Mouse (Mus musculus): ENCODE measurements at regions not wholly inside any gene's neighbourhood (a gene's known extent, or its start where the extent isn't known, plus 50 kb on each side); places are given as distances from the start of the nearest gene placed in this dataset.

DNA sequence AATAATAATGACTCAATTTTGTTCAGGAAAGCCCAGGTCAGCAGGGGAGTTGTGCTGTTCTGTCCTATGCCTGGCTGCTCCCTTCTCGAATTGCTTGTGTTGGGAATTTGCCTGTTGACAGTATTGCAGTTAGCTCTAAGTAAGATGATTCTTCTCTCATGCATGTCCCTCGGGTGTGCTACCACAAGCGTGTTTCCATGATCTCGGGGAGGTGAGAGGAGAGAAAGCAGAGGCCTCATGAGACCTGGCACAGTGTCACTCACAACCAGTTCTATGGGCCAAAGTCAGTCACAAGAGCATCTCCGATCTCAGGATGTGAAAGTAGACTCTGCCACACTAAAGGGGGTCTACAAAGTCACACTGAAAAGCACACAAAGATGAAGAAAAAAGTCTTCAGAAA lies 346.6 kb upstream of the Mmadhc start:
- ChIA-PET POLR2A (no interaction called here), CTCF (no interaction called here)

GRCm38 (mm10) chr2:50642198-50642597 lies 345.6 kb upstream of the Mmadhc start:
- ChIA-PET POLR2A (no interaction called here), CTCF (no interaction called here)

DNA sequence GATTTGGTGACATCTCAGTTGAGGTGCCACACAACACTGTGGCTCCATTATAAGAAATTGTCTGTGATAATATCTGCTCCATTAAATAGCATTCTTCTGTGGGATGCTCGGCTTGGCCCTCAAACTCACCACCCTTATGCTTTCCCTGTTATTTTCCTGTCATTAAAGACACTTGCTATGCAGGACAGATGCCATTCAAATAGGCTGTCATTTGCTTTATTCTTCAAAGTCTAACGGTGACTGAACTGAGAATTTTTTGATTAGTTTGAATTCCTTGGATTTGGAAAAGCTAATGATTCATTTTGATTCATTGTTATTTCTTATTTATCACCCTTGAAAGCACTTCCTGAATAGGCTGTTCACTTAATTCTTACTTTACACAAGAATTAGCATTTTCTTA lies 339.3 kb upstream of the Mmadhc start:
- CTCF ChIA-PET, result no interaction called here
- POLR2A ChIA-PET, result no interaction called here

GRCm38 (mm10) chr2:50631786-50632185 lies 335.2 kb upstream of the Mmadhc start:
- CTCF ChIA-PET, result no interaction called here
- POLR2A ChIA-PET, result no interaction called here

- ChIA-PET CTCF (no interaction called here), POLR2A (no interaction called here)
These were observed 330.9 kb upstream of the Mmadhc start for GRCm38 (mm10) chr2:50627501-50627900.

DNA sequence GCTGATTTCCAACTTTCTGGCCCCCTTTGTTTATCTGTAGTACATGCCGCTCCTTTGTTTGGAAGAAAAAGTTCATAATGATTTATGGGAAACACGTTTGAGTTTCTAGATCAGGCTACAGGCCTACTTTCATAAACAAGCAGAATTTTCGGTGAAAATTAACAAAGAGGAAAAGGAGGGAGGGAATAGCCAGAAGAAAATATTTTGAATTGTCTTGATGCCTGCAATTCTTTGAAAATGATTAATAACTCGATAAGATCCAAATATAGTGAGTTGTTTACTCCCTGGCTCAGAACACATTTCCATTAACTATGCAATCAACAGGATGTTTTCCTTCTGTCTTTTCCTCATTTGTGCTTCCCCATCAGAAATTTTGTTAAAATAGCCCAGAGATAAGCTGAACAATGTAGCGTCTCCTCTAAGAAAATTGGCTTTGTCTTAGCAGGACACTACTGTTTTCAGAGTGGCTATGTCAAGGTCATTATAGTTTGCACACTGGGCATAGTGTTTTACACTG lies 328.7 kb upstream of the Mmadhc start:
- CTCF ChIA-PET, result no interaction called here

DNA sequence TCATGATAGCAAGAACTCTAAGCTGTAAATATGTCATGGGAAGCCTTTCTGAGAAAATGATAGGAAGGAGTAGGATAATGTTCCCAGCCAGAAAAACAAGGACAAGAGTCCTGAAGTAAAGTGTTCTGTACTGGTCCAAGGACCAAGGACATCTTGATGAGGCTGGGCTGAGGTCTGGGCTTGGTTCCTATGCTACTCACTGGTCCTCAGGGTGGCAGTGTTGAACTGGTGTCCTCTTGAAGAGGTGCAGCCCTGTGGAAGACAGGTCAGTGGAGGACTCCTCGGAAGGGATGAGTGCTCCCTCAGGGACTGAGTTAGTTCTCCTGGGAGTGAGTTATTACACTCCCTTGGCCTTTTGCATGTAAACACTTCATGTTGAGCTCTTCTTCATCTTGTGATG lies 312.5 kb upstream of the Mmadhc start:
- CTCF ChIA-PET, result no interaction called here
- POLR2A ChIA-PET, result no interaction called here

More for the DNA sequence above, 328.7 kb upstream of the Mmadhc start:
- POLR2A ChIA-PET, result no interaction called here

- POLR2A ChIA-PET, result no interaction called here
- CTCF ChIA-PET, result no interaction called here
These were observed 292.6 kb upstream of the Mmadhc start for GRCm38 (mm10) chr2:50589195-50589594.

- ChIA-PET CTCF (no interaction called here), POLR2A (no interaction called here)
These were observed 292.1 kb upstream of the Mmadhc start for GRCm38 (mm10) chr2:50588652-50589051.

- ChIA-PET CTCF (no interaction called here), POLR2A (no interaction called here)
These were observed 289.9 kb upstream of the Mmadhc start for GRCm38 (mm10) chr2:50586321-50587050.

DNA sequence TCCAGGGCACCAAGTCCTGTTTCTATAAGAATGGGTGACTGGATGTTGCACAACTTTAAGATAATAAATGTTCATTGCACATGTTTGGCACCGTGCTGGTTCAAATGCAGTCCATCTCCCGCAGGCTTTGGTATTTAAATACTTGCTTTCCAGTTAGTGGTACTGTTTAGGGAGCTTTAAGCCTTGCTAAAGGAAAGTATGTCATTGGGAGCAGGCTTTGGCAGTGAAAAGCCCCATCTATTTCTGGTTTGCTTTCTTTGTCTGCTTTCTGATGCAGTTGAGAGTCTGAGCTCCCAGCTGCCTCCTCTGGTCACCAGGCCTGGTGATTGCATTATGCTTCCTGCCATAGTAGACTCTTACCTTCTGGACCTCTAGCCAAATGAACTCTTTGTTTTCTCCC lies 283.0 kb upstream of the Mmadhc start:
- CTCF ChIA-PET, result no interaction called here
- POLR2A ChIA-PET, result no interaction called here

DNA sequence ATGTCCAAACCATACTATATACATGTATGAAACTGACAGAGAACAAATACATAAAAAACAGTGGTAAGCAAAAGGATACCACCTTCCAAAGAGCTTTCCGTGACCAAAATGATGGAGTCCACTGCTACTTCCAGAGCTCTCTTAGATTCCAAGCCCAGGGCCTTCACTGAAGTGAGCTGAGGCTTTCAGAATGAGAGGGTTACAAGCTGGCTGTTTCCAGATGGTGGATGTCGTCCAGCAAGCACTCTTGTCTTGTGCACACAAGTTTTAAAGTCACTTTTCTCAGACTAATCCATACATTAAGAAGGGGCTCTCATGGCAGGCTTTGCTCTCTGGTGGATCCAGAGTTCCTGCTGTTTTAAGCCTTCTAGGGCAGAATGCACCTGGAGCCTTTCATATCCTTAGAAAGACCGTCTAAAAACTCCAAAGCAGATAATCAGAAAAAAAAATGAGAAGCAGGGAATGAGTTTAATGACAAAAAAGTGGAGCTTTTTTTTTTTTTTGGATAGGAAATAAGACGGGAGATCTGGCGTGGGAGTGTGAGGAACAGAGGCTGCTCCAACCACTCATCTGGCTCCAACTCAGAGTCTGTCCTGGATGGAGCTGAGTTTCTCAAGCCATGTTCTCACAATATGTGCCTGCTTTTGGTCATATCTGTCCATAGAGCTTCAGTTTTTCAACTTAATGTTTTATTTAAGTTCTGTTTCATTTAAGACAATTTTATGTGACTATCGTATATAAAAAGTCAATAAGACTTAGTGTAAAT lies 281.9 kb upstream of the Mmadhc start:
- POLR2A ChIA-PET, result no interaction called here
- CTCF ChIA-PET, result interaction anchor here in 1 of 4 experiments (0.5 to 0.7 kb wide), 2 partner anchors 29 to 1238 kb away, joined by 5 to 7 read pairs; no protein-coding TSS in a partner anchor

GRCm38 (mm10) chr2:50577736-50578135 lies 281.1 kb upstream of the Mmadhc start:
- ChIA-PET CTCF (interaction anchor here in 1 of 4 experiments (0.5 kb wide), 1 partner anchor 1239 kb away, joined by 5 read pairs; no protein-coding TSS in a partner anchor), POLR2A (no interaction called here)

GRCm38 (mm10) chr2:50573455-50573854 lies 276.9 kb upstream of the Mmadhc start:
- POLR2A ChIA-PET, result no interaction called here
- CTCF ChIA-PET, result no interaction called here

GRCm38 (mm10) chr2:50571021-50571420 lies 274.4 kb upstream of the Mmadhc start:
- POLR2A ChIA-PET, result no interaction called here
- CTCF ChIA-PET, result no interaction called here

GRCm38 (mm10) chr2:50569502-50570285 lies 273.1 kb upstream of the Mmadhc start:
- CTCF ChIA-PET, result no interaction called here
- POLR2A ChIA-PET, result no interaction called here

GRCm38 (mm10) chr2:50568777-50569501 lies 272.3 kb upstream of the Mmadhc start:
- POLR2A ChIA-PET, result no interaction called here
- CTCF ChIA-PET, result no interaction called here

DNA sequence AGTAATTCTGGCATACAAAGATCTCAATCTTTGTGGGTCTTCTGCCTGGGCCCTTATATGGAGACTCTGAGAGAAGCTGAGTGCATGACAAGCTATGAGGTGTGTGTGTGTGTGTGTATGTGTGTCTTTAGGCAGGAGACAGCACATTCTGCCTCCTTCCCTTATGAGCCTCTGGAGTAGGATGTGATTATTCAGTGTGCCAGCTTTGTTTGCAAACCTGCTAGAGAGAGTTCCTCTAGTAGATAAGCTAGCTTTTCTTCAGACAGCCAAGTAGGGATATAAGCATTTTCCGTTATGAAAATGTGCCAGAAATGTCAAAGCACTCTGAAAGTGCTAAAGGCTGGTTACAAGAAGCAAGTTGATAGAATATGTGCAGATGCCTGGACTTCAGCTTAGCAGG lies 270.9 kb upstream of the Mmadhc start:
- ChIA-PET CTCF (no interaction called here), POLR2A (no interaction called here)

DNA sequence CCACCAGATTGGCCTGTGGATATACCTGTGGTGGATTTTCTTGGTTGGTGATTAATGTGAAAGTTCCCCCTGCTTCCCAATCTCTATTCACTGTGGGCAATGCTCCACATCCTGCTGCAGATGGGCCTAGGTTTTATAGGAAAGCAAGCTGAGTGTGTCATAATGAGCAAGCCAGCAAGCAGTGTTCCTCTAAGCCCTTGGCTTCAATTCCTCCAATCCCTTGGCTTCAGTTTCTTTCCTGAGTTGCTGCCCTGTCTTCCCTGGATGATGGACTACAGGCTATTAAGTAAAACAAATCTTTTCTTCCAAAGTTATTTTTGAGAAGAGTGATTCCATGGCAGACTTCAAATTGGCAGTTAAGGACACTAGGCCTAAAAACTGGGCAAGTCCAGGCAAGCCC lies 257.4 kb upstream of the Mmadhc start:
- CTCF ChIA-PET, result no interaction called here
- POLR2A ChIA-PET, result interaction anchor here in 1 of 4 experiments (0.7 kb wide), 1 partner anchor 256 kb away, joined by 3 read pairs; no protein-coding TSS in a partner anchor

GRCm38 (mm10) chr2:50552437-50552836 lies 255.8 kb upstream of the Mmadhc start:
- CTCF ChIA-PET, result no interaction called here
- POLR2A ChIA-PET, result no interaction called here

All from embryonic stem cell, embryonic (primary cell).